ENCODE assay signal across 23 mouse cellular contexts in the genomic region with DNA sequence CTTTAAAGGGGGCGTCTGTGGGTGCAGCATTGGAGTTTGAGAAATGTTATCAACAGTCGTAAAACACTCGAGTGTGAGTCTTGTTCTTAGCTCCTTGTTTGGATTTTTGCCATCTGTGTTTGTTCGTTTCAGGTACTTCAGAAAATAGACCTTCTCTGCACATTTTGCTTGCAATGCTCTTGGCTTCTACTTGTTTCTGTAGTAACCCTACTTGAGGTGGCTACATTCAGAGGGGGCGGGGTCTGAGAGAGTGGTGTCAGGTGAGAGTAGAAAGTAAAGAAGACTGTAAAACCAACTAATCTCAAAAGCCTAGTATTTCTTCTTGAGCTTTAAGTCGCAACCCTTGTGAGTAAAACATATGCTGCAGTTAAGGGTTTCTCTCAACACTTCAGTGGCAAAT. TPM values are rescaled to one million over a fixed set of nuclear protein-coding genes. Genes with fewer than 3 reads are reported as not detected.
DNase-seq lines count a peak whose midpoint lies in the region; ATAC-seq and TF ChIP-seq lines count a peak whose summit lies in the region.
"Had no signal": no experiment of that assay in that cellular context is flagged by ENCODE, and none has a peak within 500 bp of the region (broad histone marks: within the 10 kb centered on the region; RNA-seq: fewer than 3 reads in every experiment).

No protein-coding gene starts in this region.

- no peak for TF ChIP-seq CTCF in lung, adult 2 months (IDR thresholded peaks at IDR 0.05; ENCODE audit: insufficient read depth, low read length)
- no peak for TF ChIP-seq CTCF in lung, postnatal 0 days (IDR thresholded peaks at IDR 0.05)

- TF ChIP-seq POLR2A in lung, adult 2 months (IDR thresholded peaks at IDR 0.05; ENCODE audit: borderline replicate concordance, extremely low read depth, low read depth, low read length): no peak

- H3K9me3 ChIP-seq in heart, embryonic 13.5 days: no peaks in the 10 kb centered on the region
- H3K9me3 ChIP-seq in lung, postnatal 0 days (ENCODE audit: low read length): no peaks in the 10 kb centered on the region
- H3K9me3 ChIP-seq: embryonic facial prominence, embryonic 10.5 days; embryonic facial prominence, embryonic 15.5 days; forebrain, embryonic 12.5 days; stomach, embryonic 15.5 days had no signal

- peak overlapping the region; percentile 39 for H3K4me2 ChIP-seq in heart, embryonic 13.5 days
- no peak overlapping the region for H3K4me2 ChIP-seq in lung, postnatal 0 days (replicated peaks; ENCODE audit: low read depth, low read length)
- H3K4me2 ChIP-seq: embryonic facial prominence, embryonic 15.5 days; forebrain, embryonic 12.5 days; hindbrain, embryonic 14.5 days; stomach, embryonic 15.5 days had no signal

- peaks cover 54% of the 10 kb centered on the region for H3K4me1 ChIP-seq in heart, embryonic 13.5 days
- H3K4me1 ChIP-seq in lung, adult 2 months (ENCODE audit: control insufficient read depth, insufficient read depth, low read length): no peaks in the 10 kb centered on the region
- 0 out of 2 replicates have a peak, but pooled peaks cover 3% of the 10 kb centered on the region for H3K4me1 ChIP-seq in lung, postnatal 0 days (ENCODE audit: insufficient read depth, low read depth, low read length)
- H3K4me1 ChIP-seq: embryonic facial prominence, embryonic 15.5 days; forebrain, embryonic 12.5 days; stomach, embryonic 15.5 days had no signal

- H3K4me3 ChIP-seq in heart, embryonic 13.5 days: no peak overlapping the region
- H3K4me3 ChIP-seq in lung, adult 2 months (replicated peaks; ENCODE audit: extremely low read depth, low read depth, low read length): no peak overlapping the region
- H3K4me3 ChIP-seq in lung, postnatal 0 days (ENCODE audit: low read depth, low read length): no peak overlapping the region
- H3K4me3 ChIP-seq: embryonic facial prominence, embryonic 10.5 days; embryonic facial prominence, embryonic 15.5 days; forebrain, embryonic 12.5 days; stomach, embryonic 15.5 days had no signal

- no peak for DNase-seq in heart, adult 9 months (ENCODE audit: low spot score in 2 of 2)
- peak; percentile 15 to 39 for DNase-seq in lung, adult 18-20 months
- no peak for DNase-seq in lung, adult 2 months
- DNase-seq in lung, postnatal 0 days (ENCODE audit: low spot score): peak; percentile 82
- peak; percentile 25 to 36 for DNase-seq in lung, postnatal 4 days
- no peak for DNase-seq in kidney, adult 11 months
- DNase-seq: adrenal gland, postnatal 36 days; cerebellum, adult 18-20 months; cerebellum, postnatal 10 days; forebrain, postnatal 0 days; kidney, postnatal 14 days; layer of hippocampus, adult 9-11 months; liver; right cerebral cortex, postnatal 25 days had no signal

- no peak overlapping the region for H3K9ac ChIP-seq in heart, embryonic 13.5 days
- H3K9ac ChIP-seq in lung, postnatal 0 days (replicated peaks; ENCODE audit: low read depth): no peak overlapping the region
- H3K9ac ChIP-seq: embryonic facial prominence, embryonic 15.5 days; forebrain, embryonic 12.5 days; forebrain, postnatal 0 days; hindbrain, embryonic 14.5 days; liver, embryonic 14.5 days; stomach, embryonic 15.5 days had no signal

- WGBS in heart, embryonic 13.5 days: 42% methylated on average over 6 of the region's 6 CpGs
- WGBS in lung, adult 2 months: 53% methylated on average over 6 of the region's 6 CpGs
- 40% methylated on average over 6 of the region's 6 CpGs for WGBS in lung, postnatal 0 days

- no peaks in the 10 kb centered on the region for H3K27me3 ChIP-seq in heart, embryonic 13.5 days (replicated peaks)
- H3K27me3 ChIP-seq in lung, postnatal 0 days (replicated peaks; ENCODE audit: insufficient read depth, low read length): no peaks in the 10 kb centered on the region
- H3K27me3 ChIP-seq: embryonic facial prominence, embryonic 15.5 days; forebrain, embryonic 12.5 days; stomach, embryonic 15.5 days had no signal

- no peaks in the 10 kb centered on the region for H3K36me3 ChIP-seq in heart, embryonic 13.5 days
- no peaks in the 10 kb centered on the region for H3K36me3 ChIP-seq in lung, postnatal 0 days (ENCODE audit: insufficient read depth, low read length)
- H3K36me3 ChIP-seq: embryonic facial prominence, embryonic 10.5 days; embryonic facial prominence, embryonic 15.5 days; forebrain, embryonic 12.5 days; stomach, embryonic 15.5 days had no signal

- TF ChIP-seq EP300 in lung, postnatal 0 days (IDR thresholded peaks at IDR 0.05): no peak

- no peak overlapping the region for H3K27ac ChIP-seq in heart, embryonic 13.5 days (replicated peaks)
- H3K27ac ChIP-seq in lung, postnatal 0 days (ENCODE audit: low read length): no peak overlapping the region
- H3K27ac ChIP-seq: embryonic facial prominence, embryonic 10.5 days; embryonic facial prominence, embryonic 15.5 days; forebrain, embryonic 12.5 days; hindbrain, embryonic 14.5 days; liver, embryonic 14.5 days; stomach, embryonic 15.5 days had no signal

- ATAC-seq in heart, embryonic 13.5 days (ENCODE audit: extremely low read depth, insufficient number of reproducible peaks, low FRiP score, low TSS enrichment): no peak
- ATAC-seq in lung, postnatal 0 days: peak; percentile 88
- ATAC-seq: forebrain, postnatal 0 days; intestine, postnatal 0 days; midbrain, embryonic 16.5 days had no signal

RNA-seq across cellular contexts. Expression of a gene that starts 23.1 kb away (rescaled TPM):
- polyA plus RNA-seq in heart, embryonic 13.5 days (2015; fragmentation: Nextera tagmentation; extraction: Ambion mirVana): 2.2 and 2.3 TPM in 2 replicates
- polyA plus RNA-seq in lung, adult 2 months (2012; rRNA removed): 0.71 and 1.1 TPM in 2 replicates
- polyA plus RNA-seq in lung, postnatal 0 days (2015; fragmentation: Nextera tagmentation; extraction: Ambion mirVana): 0.27 and 0.40 TPM in 2 replicates

Comparison
In these comparisons a context has a peak if more than half of its experiments do, and no peak if none do; other contexts are left out.
1. DNase-seq: peak in lung, adult 18-20 months (2 of 2), lung, postnatal 0 days (single experiment) and lung, postnatal 4 days (2 of 2); none in heart, adult 9 months (0 of 2), lung, adult 2 months (single experiment) and kidney, adult 11 months (single experiment).